Mouse (Mus musculus): ENCODE data around the gene Rab13. TPM values are rescaled to one million over a fixed set of nuclear protein-coding genes. Genes with fewer than 3 reads are reported as not detected.

Gene Rab13
- polyA plus RNA-seq, 1 experiment from 2014 or later: 23.1 TPM

GRCm38 (mm10) chr3:90266901-90267775 lies 53.6 kb downstream of the Rab13 start:
- Histone ChIP-seq H3K4me2 (replicated peaks; ENCODE audit: low read depth) (no peak overlapping the region; the same call in 1 of the 2 replicates), H3K27me3 (replicated peaks; ENCODE audit: control insufficient read depth, insufficient read depth, low read length) (no peaks in the 10 kb centered on the region), H3K36me3 (ENCODE audit: control insufficient read depth, insufficient read depth) (peaks cover 21% of the 10 kb centered on the region; the same call in 1 of the 2 replicates), H3K4me1 (replicated peaks; ENCODE audit: control insufficient read depth, insufficient read depth, low read length) (no peaks in the 10 kb centered on the region; the same call in 1 of the 2 replicates), H3K9ac (ENCODE audit: low read depth, low read length) (no peak overlapping the region), H3K27ac (ENCODE audit: low read depth, low read length) (0 out of 2 replicates have a peak overlapping the region, but pooled peaks have one; percentile 94), H3K9me3 (ENCODE audit: control insufficient read depth) (no peaks in the 10 kb centered on the region), H3K4me3 (ENCODE audit: low read depth, low read length) (no peak overlapping the region)
- no peak for TF ChIP-seq CTCF (IDR thresholded peaks at IDR 0.05; ENCODE audit: low read depth)
- ATAC-seq: no peak
- WGBS: 90% methylated on average over 20 of the region's 20 CpGs

GRCm38 (mm10) chr3:90268190-90268589 lies 54.7 kb downstream of the Rab13 start:
- 93% methylated on average over 11 of the region's 11 CpGs for WGBS
- Histone ChIP-seq H3K9ac (ENCODE audit: low read depth, low read length) (no peak overlapping the region), H3K9me3 (ENCODE audit: control insufficient read depth) (no peaks in the 10 kb centered on the region), H3K4me1 (replicated peaks; ENCODE audit: control insufficient read depth, insufficient read depth, low read length) (no peaks in the 10 kb centered on the region; the same call in 1 of the 2 replicates), H3K4me2 (replicated peaks; ENCODE audit: low read depth) (no peak overlapping the region), H3K4me3 (ENCODE audit: low read depth, low read length) (no peak overlapping the region), H3K36me3 (ENCODE audit: control insufficient read depth, insufficient read depth) (peaks cover 18% of the 10 kb centered on the region; the same call in 1 of the 2 replicates), H3K27ac (ENCODE audit: low read depth, low read length) (no peak overlapping the region), H3K27me3 (replicated peaks; ENCODE audit: control insufficient read depth, insufficient read depth, low read length) (no peaks in the 10 kb centered on the region)
- no peak for ATAC-seq
- TF ChIP-seq CTCF (IDR thresholded peaks at IDR 0.05; ENCODE audit: low read depth): no peak

- Histone ChIP-seq H3K9me3 (ENCODE audit: control insufficient read depth) (no peaks in the 10 kb centered on the region), H3K27me3 (replicated peaks; ENCODE audit: control insufficient read depth, insufficient read depth, low read length) (no peaks in the 10 kb centered on the region), H3K36me3 (ENCODE audit: control insufficient read depth, insufficient read depth) (peaks cover 16% of the 10 kb centered on the region; the same call in 1 of the 2 replicates), H3K27ac (ENCODE audit: low read depth, low read length) (no peak overlapping the region), H3K4me1 (replicated peaks; ENCODE audit: control insufficient read depth, insufficient read depth, low read length) (no peaks in the 10 kb centered on the region; the same call in 1 of the 2 replicates), H3K4me3 (ENCODE audit: low read depth, low read length) (no peak overlapping the region), H3K9ac (ENCODE audit: low read depth, low read length) (no peak overlapping the region), H3K4me2 (replicated peaks; ENCODE audit: low read depth) (no peak overlapping the region)
- no peak for TF ChIP-seq CTCF (IDR thresholded peaks at IDR 0.05; ENCODE audit: low read depth)
- 86% methylated on average over 16 of the region's 16 CpGs for WGBS
- no peak for ATAC-seq
Measured at GRCm38 (mm10) chr3:90268971-90269370, 55.5 kb downstream of the Rab13 start.

- no peak overlapping the region for H3K4me3 ChIP-seq (ENCODE audit: low read depth, low read length)
- H3K4me2 ChIP-seq (replicated peaks; ENCODE audit: low read depth): no peak overlapping the region
- no peak overlapping the region for H3K9ac ChIP-seq (ENCODE audit: low read depth, low read length)
- WGBS: 91% methylated on average over 8 of the region's 8 CpGs
- no peak overlapping the region for H3K27ac ChIP-seq (ENCODE audit: low read depth, low read length)
- no peaks in the 10 kb centered on the region for H3K9me3 ChIP-seq (ENCODE audit: control insufficient read depth)
- TF ChIP-seq CTCF (IDR thresholded peaks at IDR 0.05; ENCODE audit: low read depth): no peak
- H3K36me3 ChIP-seq (ENCODE audit: control insufficient read depth, insufficient read depth): peaks cover 16% of the 10 kb centered on the region; the same call in 1 of the 2 replicates
- H3K4me1 ChIP-seq (replicated peaks; ENCODE audit: control insufficient read depth, insufficient read depth, low read length): no peaks in the 10 kb centered on the region; the same call in 1 of the 2 replicates
- no peak for ATAC-seq
- no peaks in the 10 kb centered on the region for H3K27me3 ChIP-seq (replicated peaks; ENCODE audit: control insufficient read depth, insufficient read depth, low read length)
Measured at GRCm38 (mm10) chr3:90270784-90271183, 57.3 kb downstream of the Rab13 start.

- H3K27ac ChIP-seq (ENCODE audit: low read depth, low read length): no peak overlapping the region
- H3K4me2 ChIP-seq (replicated peaks; ENCODE audit: low read depth): no peak overlapping the region
- WGBS: 70% methylated on average over 9 of the region's 9 CpGs
- H3K27me3 ChIP-seq (replicated peaks; ENCODE audit: control insufficient read depth, insufficient read depth, low read length): no peaks in the 10 kb centered on the region
- no peak overlapping the region for H3K4me3 ChIP-seq (ENCODE audit: low read depth, low read length)
- no peaks in the 10 kb centered on the region for H3K9me3 ChIP-seq (ENCODE audit: control insufficient read depth)
- H3K4me1 ChIP-seq (replicated peaks; ENCODE audit: control insufficient read depth, insufficient read depth, low read length): no peaks in the 10 kb centered on the region
- peaks cover 28% of the 10 kb centered on the region; the same call in 1 of the 2 replicates for H3K36me3 ChIP-seq (ENCODE audit: control insufficient read depth, insufficient read depth)
- no peak for ATAC-seq
- H3K9ac ChIP-seq (ENCODE audit: low read depth, low read length): no peak overlapping the region
- no peak for TF ChIP-seq CTCF (IDR thresholded peaks at IDR 0.05; ENCODE audit: low read depth)
Measured at GRCm38 (mm10) chr3:90272170-90272569, 58.7 kb downstream of the Rab13 start.

GRCm38 (mm10) chr3:90273855-90274254 lies 60.4 kb downstream of the Rab13 start:
- ATAC-seq: no peak

More at GRCm38 (mm10) chr3:90273855-90274254, 60.4 kb downstream of the Rab13 start:
- peaks cover 41% of the 10 kb centered on the region; the same call in 1 of the 2 replicates for H3K36me3 ChIP-seq (ENCODE audit: control insufficient read depth, insufficient read depth)
- no peak overlapping the region for H3K4me2 ChIP-seq (replicated peaks; ENCODE audit: low read depth)
- H3K27me3 ChIP-seq (replicated peaks; ENCODE audit: control insufficient read depth, insufficient read depth, low read length): no peaks in the 10 kb centered on the region
- H3K4me1 ChIP-seq (replicated peaks; ENCODE audit: control insufficient read depth, insufficient read depth, low read length): no peaks in the 10 kb centered on the region
- no peaks in the 10 kb centered on the region for H3K9me3 ChIP-seq (ENCODE audit: control insufficient read depth)
- H3K4me3 ChIP-seq (ENCODE audit: low read depth, low read length): no peak overlapping the region
- TF ChIP-seq CTCF (IDR thresholded peaks at IDR 0.05; ENCODE audit: low read depth): no peak
- WGBS: 95% methylated on average over 22 of the region's 22 CpGs
- no peak overlapping the region for H3K27ac ChIP-seq (ENCODE audit: low read depth, low read length)
- no peak overlapping the region for H3K9ac ChIP-seq (ENCODE audit: low read depth, low read length)
